Mouse (Mus musculus) liver, postnatal 0 days (tissue): Measurements from ENCODE around the gene Grcc10.

Source experiments
- CTCF ChIP-seq: sonication (generic); IDR thresholded peaks from 2 replicates; pipeline ENCODE4 v1.5.1; 2016; ENCODE audit warnings: antibody characterized with exemption, low read depth
- EP300 ChIP-seq: IDR thresholded peaks from 2 replicates; pipeline ENCODE4 v1.6.1; 2016; ENCODE audit warnings: antibody characterized with exemption, low read depth, mild to moderate bottlenecking

DNA sequence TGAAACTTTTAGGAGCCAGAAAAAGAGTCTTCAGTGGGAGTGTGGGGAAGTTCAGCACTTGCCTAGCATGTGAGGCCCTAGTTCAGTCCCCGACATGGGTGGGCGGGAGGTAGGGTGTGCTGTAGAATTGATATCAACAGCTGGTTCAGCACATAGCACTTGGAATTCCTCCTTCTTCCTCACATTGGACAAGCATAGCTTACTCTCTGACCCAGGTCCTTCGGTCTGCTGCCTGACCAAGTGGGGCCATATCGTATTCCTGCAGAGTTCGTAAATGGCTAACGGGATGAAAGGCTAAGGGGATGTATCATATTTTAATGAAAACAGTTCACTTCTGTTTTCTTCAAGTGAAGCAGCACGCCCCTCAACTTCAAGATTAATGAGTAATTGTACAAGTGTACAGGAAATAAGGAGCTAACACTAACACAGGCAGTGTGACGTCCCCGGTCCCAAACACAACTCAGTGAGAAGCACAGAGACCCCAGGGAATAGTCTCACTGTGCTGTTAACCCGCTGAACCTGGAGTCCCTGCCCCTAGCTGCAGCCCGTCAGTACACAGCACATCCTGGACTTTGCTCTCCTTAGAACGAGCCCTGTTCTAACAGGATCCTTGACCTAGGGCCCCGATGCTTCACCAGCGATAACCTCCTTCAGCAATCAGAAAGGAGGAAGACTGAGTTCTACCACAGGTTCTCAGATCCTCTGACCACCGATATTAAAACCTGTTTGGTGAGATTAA, 47.8 kb downstream of the Grcc10 start:
- TF ChIP-seq CTCF (no peak), EP300 (no peak)
